Mouse (Mus musculus): ENCODE data around the gene Gm44965.

GRCm38 (mm10) chr6:48573280-48573679 lies 20.5 kb upstream of the Gm44965 start:
- no peak for TF ChIP-seq POLR2A (IDR thresholded peaks at IDR 0.05; ENCODE audit: borderline replicate concordance, extremely low read depth, low read depth, low read length)
- no peak for TF ChIP-seq CTCF (IDR thresholded peaks at IDR 0.05; ENCODE audit: insufficient read depth, low read length)
